Mouse (Mus musculus) bone marrow, adult 2 months (tissue): Measurements from ENCODE around the gene Itgal.

Experiments used
- CTCF ChIP-seq: fragments of 200-500 bp; IDR thresholded peaks from 2 replicates; pipeline ENCODE4 v1.5.1; 2011; ENCODE audit warnings: low read length, control low read depth; ENCODE audit not compliant: control insufficient read depth, insufficient read depth
- POLR2A ChIP-seq: fragments of 200-500 bp; IDR thresholded peaks from 2 replicates; pipeline ENCODE4 v1.6.1; 2011; ENCODE audit warnings: low read depth, mild to moderate bottlenecking, control low read depth, low read length, borderline replicate concordance; ENCODE audit not compliant: control insufficient read depth

DNA sequence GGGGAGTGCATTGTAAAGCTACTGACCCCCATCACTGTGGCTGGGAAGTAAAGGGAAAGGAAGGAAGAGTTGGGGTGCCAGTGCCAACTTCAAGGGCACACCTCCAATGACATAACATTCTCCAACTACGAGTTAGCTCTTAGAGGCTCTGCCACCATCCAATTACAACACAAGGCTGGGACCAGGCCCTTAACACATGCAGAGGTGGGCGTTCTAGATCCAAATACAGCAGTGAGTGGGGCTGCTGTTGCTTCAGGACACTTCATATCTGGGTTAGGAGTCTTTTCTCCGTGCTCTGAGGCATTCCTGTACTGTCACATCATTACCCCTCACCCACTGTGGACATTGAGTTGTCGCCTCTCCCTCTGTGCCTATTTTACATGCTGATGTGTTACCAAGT lies 25.0 kb downstream of the Itgal start:
- TF ChIP-seq CTCF (no peak), POLR2A (no peak)
